Mouse (Mus musculus) 3T3-L1 (cell line): ENCODE results near the gene Kpna7.
"Not testable (repeated sequence)": the region's sequence is repeated elsewhere in the genome, so short reads cannot be mapped to it uniquely, and the experiment has no call there.

Experiments
- DNase-seq: peaks from one replicate; pipeline ENCODE4 v3.0.0-alpha.2; 2015; ENCODE audit warnings: low read depth, low spot score

Kpna7 gene

DNA sequence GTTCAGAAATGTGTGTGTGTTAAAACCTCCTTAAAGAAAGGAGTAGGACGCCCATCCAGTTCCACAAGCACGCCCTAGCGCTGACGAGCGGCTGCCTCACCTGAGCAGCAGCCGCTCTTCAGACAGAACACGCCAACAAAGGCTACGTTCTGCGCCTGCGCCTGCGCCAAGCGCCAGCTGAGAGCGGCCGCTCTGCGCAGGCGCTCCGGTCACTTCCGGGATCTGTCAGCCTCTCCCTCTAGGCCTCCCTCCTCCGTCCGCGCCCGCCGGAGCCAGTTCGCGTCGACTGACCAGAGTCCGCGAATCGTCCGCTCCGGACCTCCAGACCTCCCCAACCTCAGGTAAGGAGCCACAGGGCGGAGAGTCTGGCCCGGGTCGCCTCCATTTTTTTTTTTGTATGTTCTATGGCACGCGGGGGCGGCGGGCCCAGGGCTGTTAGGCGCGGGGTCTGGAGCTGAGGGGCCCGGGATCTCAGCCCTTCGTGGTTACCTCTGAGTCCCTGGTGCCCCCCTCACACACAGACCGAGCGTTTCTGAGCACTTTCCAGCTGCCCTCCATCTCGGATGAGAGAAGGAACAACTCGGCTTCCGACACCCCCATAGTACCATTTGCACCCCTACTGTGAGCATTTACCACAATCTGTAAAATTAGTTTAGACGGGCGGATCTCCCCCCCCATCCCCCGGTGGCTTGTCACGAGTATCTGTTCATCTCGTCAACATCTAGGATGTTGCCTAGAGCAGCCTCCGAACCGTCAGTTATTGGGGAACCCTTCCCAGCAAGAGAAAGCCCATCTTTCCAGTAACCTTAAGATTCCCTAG is at the start of gene Kpna7, which contains the start of gene Arpc1a:
TSS of gene Kpna7 (minus strand) at position 399 of the 820 bp plus-strand sequence.
TSS of gene Arpc1a (plus strand) at position 199 of the 820 bp plus-strand sequence.
- DNase-seq, result peak; percentile 99

DNA sequence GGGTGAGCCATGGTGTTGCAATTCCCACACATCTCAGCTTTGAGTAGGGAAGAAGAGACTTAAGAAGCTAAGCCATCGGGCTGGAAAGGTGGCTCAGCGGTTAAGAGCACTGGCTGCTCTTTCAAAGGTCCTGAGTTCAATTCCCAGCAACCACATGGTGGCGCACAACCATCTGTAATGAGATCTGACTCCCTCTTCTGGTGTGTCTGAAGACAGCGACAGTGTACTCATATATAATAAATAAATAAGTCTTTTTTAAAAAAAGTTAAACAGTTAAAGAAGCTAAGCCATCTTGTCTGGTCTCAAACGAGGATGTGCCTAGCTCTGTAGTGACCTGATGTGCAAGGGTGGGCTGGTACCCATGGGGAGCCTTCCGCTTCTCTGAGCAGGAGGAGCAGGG is 49.4 kb upstream of the Kpna7 start:
- not testable (repeated sequence) for DNase-seq

DNA sequence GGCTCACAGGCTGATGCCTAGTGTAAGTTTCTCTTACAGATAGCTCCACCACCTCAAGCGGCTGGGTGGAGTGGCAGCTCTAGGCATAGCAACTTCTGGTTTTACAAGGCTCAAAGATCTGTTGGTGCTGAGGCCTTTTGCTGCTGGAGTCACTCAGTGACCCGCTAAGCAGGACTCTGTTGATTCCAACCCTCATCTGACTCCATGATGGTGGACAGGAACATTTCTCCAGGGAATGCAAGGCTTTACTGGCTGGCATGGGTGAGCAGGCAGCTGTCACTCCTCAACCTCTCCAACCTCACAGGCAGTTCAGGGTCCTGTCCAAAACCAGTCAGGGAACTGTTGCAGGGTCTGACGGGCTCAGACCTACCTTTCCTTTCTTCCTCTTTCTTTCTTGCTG is 47.2 kb upstream of the Kpna7 start:
- no peak for DNase-seq

DNA sequence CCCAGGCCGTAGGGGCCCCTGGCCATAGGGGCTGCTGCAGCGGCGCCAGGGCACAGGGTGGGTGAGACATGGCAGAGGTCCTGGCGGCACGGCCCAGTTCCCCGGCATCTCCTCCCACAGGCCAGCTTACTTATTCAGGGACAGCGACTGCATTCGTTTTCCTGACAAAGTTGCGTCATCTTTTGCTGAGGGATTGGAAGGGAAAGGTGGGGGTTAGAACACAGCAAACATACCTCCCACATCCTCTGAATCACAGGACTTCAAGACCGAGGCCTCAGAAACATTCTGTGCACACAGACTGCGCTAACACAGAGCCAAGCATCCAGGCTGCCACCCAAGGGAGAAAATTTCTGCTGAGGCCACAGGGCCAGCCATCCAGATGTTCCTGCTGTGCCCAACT is 46.4 kb upstream of the Kpna7 start:
- DNase-seq, result peak; percentile 92

DNA sequence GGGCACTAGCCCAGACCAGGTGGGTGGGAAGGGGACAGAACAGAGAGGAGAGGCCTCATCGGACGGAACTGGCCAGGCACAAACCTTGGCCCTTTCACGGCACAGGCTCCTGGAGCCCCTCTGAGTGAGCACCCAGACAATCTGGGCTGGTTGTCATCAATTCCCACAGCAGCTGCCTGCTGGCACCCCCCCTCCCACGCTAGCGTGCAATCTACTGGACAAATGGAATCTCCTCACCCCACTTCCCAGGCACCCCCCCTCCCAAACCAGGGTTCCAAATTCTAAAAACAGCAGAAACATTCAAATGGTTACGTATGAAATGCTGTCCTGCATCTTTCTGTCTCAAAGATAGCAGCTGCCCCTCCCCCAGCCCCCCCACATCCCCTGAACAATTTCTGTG is 45.9 kb upstream of the Kpna7 start:
- DNase-seq, result not testable (repeated sequence)

DNA sequence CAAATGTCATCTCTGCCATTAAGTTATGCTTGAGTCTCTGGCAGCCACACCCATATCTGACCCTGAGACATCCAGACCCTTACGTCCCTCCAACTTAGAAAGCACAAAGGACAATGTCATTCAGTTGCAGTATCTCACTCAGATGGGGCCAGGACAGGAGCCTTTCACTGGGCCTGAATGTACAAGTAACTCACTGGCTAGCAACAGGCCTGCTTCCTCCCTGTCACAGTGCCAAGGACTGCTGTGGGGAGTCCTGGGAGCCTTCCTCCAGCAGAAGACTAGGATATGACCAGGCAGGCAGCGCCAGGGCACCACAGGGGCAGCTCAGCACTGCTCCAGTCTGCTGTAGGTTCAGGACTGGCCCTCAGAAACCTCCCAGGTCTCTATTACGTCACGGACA is 45.3 kb upstream of the Kpna7 start:
- DNase-seq, result peak; percentile 70

DNA sequence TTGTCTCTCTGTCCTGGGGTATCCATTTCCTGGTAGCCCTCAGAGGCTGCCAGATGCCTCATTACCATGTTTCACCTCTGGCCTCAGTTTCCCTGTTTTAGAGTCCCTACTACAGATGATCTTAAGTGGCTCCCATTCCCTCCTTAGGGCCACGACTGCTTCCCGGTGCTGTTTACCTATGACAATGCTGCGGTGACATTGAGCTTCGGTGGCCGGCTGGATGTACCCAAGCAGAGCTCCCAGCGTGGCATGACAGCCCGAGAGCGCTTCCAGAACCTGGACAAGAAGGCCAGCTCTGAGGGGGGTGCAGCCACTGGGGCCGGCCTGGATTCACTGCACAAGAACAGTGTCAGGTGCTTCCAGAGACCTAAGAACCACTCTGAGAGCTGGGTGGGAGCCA is 42.8 kb upstream of the Kpna7 start:
- no peak for DNase-seq

DNA sequence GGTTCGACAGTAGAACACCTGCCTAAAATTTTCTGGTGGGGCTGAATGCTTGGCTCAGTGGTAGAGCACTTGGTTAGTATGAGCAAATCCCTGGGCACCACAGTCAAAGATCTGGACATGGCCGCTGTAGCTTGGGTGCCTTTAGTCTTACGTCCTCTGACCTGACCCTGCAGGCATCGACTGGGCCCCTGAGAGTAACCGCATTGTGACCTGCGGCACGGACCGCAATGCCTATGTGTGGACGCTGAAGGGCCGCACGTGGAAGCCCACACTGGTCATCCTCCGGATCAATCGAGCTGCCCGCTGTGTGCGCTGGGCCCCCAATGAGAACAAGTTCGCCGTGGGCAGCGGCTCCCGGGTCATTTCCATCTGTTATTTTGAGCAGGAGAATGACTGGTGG is 39.6 kb upstream of the Kpna7 start:
- no peak for DNase-seq

DNA sequence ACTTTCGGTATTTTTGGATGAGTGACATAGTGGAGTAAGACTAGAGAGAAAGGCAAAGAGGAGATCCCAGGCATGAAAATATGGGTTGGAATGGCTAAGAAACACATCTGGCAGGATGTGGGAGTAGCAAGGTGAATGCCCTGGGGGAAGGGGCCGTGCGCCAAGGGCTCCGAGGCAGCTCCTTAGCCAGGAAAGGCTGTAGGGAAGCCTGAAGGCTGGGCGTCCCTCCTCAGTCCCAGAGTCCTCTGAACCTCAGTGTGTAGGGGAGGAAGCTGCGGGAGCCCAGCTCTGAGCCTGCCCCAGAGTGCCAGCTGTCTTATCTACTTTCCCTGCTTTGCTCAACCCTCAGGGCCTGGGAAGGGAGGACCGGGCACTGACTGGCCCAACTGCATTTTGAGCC is 37.1 kb upstream of the Kpna7 start:
- peak; percentile 67 for DNase-seq

DNA sequence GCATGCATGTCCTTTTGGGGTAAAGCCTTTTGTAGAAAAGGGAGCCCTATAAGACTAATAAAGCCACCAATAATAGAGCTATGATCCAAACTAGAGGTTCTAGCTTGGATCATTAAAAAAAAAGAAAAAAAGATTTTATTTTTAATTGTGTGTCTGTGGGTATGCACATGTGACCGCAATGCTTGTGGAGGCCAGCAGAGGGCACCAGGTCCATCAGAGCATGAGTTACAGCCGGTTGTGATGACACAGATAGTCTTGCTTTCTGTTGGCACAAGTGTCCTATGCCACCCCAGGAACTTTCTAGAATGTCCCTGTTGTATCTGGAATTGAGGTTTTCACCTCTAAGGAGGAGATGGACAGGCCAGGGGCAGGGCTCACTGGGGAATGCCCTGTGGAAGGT is 35.6 kb upstream of the Kpna7 start:
- DNase-seq, result peak; percentile 62

DNA sequence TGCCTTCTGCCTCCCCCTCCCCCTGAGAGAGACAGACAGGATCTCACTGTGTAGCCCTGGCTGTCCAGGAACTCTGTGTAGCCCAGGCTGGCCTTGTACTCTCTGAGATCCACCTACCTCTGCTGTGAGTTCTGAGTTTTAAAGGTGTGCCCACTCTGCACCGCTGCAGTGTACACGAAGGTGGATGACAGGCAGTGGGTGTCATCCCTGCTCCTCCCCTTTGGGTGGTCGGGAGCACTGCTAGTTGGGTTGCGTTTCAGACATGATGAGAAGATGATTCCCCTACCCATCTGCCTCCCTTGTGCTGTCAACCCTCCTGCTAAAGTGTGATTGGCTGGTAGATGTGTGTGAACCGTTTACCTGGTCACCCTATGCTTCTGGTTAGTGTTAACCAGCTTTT is 34.6 kb upstream of the Kpna7 start:
- no peak for DNase-seq

DNA sequence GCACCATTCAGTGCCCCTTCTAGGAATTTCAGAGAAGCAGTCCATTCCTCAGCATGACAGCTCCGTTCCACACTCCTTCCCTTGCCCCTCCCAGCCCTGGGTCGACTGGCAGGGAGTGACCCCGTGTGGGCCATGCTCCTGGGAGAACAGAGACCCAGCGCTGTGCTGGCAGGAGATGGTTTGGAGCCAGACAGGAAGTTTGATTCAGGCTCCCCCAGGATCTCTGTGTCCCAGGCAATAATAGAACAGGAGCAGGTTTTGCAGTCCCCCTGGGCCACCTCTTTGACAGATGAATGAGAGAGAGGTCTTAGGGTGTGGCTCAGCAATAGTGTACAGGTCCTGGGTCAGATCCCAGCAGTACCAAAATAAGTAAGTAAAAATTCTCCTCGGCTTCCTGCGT is 34.2 kb upstream of the Kpna7 start:
- DNase-seq, result no peak

DNA sequence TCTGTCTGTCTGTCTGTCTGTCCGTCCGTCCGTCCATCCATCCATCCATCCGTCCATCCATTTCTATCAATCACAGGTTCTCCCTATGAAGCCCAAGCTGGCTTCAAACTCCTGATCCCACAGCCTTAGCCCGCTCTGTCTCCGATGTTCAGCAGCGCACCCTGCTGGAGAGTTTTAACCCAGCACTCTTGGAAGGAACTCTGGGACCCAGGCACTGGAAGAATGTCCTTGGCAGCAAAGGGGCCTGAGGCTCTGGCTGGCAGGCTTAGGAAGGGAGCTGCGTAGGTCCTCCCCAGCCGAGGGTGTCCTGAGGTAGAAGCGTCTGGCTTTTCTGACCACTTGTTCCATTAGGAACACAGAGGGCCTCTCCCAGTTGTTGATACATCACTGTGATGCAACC is 33.1 kb upstream of the Kpna7 start:
- peak; percentile 87 for DNase-seq

DNA sequence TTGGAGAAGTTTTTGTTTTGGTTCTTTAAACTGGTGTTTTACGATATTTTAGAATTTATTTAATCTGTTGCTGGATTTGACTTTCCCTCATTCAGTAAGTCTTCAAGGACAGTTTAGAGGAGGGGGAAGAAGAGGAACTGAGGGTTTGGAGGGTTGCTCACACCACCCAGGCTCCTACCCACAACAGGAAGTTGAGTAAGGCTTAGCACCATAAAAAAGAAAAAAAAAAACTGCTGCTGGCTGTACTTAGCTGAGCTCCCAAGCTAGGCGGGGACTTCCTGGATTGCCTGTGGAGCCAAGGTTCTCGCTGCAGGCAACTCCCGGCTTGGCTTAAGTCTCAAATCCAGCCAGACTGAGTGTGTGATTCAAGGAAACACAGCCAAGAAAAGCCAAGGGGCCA is 32.5 kb upstream of the Kpna7 start:
- peak; percentile 95 for DNase-seq

DNA sequence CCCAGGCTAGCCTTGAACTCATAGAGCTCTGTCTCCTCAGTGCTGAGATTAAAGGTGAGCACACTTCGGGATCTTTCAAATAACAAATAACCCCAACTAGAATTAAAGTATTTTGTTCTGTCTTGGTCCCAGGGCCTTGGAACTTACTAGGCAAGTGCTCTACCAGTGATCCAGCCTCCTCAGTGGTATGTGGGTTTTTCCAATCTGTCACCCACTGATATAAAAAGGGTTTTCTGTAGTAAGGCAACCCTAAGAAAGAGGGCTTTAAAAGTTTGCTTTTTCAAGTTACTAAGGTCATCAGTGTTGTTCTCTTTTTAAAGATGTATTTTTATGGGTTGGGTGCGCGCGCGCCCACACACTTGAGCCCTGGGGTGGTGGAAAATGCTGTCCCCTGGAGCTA is 31.9 kb upstream of the Kpna7 start:
- DNase-seq, result peak; percentile 38

DNA sequence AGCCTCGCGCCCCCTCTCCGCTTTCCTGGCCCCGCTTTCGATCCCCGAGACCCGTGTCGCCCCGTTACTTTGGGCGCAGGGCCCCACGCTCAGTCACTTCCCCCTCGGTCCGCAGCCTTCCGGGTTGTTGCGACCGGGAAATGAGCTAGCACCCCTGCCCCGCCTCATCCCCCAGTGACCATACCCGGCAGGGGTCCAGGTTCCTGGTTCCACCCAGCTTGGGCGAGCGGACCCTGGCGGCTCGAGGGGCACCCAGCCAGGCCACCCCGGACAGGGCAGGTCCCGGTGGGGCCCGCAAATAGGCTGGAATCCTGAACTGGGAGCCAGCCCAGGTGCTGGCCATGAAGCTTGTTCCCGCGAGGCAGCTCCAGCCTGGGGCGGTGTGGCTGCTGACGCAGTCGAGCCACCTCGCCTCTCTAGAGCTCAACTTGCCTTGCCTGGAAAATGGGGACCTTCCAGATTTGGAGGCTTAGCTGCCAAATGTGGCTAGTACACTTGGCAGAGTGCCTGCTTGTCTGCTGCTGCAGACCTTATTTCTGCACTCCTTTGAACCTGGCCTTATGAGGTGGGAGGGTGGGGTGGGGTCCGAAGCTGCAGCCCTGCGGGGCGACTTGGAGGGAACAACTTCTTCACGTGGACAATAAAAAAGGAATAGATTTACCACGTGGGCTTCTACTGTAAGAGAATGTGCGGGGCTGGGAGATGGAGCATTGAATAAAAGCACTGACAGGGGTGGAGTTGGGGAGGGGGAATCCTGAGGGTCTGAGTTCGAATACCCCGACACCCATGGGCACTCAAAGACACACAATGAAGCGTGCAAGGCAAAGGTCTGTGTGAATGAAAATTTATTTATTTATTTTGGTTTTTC is 31.0 kb upstream of the Kpna7 start:
- peak; percentile 78 for DNase-seq

DNA sequence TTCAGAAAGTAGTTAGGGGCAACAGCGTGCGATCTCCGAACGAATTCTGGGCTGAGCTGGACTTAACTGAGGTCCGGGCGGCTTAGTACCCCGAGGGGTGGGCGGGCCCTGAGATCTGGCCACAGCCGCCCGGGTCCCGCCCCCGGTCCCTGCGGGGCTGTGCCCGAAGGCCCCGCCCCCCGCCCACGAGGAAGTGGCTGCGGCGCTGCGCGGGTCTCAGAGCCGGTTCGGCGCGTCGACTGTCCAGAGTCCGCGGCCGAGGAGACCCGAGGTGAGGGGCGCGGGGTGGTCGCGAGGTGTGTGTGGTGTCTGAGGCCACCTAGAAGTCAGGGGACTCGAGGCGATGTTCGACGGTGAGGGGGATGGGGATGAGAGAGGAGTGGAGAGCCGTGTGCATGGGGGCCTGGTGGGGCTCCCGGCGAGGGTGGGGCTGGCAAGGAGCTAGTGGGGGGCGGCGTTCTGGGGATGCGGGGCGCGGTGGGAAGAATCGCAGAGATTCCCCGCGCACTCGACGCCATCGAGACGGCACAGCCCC is 30.3 kb upstream of the Kpna7 start, which contains the start of gene Arpc1b:
TSS of gene Arpc1b (plus strand) at position 145 of the 535 bp plus-strand sequence.
- peak; percentile 82 for DNase-seq

DNA sequence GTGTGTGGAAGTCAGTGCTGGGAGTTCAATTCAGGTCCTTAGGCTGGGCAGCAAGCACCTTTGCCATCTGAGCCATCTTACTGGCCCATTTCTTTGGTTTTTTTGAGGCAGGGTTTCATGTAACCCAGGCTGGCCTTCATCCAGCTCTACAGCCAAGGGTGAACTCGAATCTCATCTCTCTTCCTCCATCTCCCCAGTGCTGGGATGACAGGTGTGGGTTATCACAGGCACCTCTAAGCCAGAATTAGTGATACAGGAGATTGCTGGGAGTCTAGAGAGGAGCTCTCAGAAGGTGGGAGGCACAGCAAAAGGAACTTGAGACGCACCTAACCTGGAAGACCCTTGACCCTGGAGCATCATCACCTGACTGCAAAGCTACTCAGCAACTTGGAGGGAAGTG is 29.6 kb upstream of the Kpna7 start:
- peak; percentile 51 for DNase-seq

DNA sequence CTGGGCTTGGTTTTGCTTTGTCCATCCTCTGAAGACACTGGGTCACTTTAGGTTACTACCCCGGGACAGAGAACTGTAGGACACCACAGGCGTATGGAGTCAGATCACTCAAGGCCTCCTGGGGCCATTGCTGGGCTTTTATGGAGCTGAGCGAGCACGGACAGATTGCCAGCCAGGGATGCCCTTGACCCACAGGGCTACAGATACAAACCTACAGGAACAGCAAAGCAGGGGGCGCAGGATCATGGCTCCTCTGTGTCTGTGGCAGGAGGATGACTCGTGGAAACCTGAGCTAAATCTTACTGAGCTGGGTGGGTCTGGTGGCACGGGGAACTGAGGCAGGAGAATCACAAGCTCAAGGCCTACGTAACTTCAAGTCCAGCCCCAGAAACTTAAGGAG is 28.7 kb upstream of the Kpna7 start:
- no peak for DNase-seq

DNA sequence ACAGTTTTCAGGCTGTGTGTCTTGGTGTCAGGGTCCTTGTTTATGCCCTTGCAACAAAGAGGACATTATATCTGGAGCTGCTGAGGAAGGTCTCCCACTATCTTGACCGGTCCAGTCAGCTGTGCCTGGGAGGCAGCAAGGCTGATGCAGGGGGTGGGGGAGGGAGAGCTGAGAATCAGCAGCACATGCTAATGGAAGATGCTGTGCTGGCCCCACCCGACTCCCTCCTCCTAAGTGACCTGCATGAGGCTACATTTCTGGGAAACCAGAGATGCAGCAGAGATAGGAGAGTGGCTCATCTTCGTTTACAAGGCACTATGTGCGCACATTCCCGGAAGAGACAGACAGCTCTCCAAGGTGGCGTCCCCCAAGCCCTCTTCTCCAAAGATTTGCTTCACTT is 26.6 kb upstream of the Kpna7 start:
- DNase-seq, result no peak

DNA sequence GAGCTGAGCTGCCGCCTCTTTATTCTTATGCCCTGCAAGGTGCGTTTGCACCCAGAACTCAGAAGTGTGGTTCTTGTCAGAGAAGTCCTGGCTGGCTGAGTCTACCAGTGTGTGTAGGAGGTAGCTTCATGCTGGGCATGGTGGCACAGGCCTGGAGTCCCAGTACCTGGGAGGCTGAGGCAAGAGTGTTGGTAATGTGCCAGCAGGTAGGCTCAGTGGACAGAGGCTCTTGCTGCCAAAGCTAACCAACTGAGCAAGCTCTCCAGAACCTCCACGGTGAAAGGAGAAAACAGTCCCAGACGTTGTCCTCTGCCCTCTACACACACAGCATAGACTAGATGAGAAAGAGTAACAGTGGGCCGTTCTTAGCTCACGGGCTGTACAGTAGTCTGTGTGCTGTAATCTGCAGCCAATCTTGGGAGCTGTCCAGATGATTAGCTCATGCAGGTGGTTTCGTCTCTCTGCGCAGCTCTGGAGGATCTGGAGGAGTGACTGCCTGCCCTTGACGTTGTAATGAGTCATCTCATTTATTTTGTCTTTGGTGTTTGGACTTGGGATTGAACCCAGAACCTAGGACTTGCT is 22.0 kb upstream of the Kpna7 start:
- DNase-seq, result peak; percentile 38

DNA sequence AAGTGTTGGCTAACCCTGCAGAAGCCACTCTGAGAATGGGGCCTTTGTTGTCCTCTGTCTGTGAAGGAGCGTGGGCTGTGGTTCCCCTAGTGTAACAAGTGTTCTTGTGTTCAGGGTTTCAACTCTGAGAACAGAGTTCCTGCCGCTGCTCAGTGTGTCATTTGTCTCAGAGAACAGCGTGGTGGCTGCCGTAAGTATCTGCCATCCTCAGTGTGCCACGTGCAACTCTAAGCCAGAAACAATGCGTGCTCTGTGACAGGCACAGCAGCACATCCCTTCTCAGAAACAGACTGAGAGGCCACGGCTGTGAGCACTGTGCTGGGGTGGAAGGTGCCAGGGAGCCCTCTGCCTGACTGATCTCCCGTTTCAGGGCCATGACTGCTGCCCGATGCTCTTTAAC is 20.5 kb upstream of the Kpna7 start:
- no peak for DNase-seq
